Mouse (Mus musculus) mouse trophoblast stem cell (cell line): ENCODE measurements around the gene Kremen2.

Experiments
- in situ Hi-C, 2 experiments: fragments of 300-500 bp; cut with MseI, MboI; formaldehyde crosslinking; loops; 2 replicates in 1 of 2; 3 replicates in 1 of 2; pipeline ENCODE4 v1.15.1; 2025

The Kremen2 gene

DNA sequence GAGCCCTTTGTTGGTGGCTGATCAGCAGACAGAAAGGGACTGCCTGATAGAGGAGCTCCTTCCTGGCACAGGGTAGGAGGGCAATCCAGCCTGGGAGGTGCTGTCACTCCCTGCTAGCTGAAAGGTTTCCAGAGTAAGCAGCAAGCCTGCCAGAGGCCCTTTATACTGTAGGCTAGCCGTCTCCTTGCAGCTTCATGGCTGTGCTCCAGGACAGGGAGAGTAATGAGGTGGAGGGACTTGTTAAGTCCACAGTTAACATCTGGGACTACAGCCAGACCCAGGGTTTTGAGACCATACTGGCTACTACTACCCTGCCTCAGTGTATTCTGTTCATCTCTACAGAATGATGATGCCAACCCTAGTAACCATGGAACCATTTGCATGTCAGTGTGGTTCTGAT, 11.3 kb downstream of the Kremen2 start:
- in situ Hi-C loops = no loop called here

DNA sequence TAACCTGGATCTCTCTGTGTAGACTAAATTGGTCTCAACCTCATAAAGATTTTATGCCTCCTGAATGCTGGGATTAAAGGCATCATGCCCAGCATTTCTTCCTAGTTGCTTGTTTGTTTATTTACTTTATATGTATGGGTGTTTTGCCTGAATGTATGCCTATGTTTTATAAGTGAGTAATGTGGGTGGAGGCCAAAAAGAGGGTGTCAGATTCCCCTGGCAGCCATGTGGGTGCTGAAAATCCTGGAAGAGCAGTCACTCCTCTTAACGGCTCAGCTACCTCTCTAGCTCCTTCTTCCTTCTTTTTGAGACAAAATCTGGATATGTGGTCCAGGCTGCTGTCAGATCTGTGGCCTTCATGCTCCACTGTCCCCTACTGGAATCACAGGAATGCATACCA, 15.2 kb downstream of the Kremen2 start:
- in situ Hi-C loops = no loop called here

DNA sequence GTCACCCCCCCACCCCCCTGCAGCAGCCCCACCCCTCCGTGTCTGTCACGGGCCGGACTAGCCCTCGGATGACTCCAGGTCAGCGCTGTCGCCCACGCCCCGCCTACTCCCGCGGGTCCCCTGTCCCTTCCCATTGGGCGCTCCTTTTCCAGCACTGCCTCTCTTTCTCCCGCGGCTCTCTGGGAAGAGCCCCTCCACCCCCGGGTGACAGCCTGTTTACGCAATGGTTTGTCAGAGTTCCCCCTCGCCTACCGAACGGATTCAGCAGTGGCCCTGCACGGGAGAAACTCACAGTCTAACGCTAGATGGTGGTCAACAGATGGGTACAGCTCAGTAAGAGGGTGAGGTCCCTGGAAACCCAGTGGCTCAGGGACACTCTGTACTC, 18.9 kb downstream of the Kremen2 start:
- in situ Hi-C loops = no loop called here

DNA sequence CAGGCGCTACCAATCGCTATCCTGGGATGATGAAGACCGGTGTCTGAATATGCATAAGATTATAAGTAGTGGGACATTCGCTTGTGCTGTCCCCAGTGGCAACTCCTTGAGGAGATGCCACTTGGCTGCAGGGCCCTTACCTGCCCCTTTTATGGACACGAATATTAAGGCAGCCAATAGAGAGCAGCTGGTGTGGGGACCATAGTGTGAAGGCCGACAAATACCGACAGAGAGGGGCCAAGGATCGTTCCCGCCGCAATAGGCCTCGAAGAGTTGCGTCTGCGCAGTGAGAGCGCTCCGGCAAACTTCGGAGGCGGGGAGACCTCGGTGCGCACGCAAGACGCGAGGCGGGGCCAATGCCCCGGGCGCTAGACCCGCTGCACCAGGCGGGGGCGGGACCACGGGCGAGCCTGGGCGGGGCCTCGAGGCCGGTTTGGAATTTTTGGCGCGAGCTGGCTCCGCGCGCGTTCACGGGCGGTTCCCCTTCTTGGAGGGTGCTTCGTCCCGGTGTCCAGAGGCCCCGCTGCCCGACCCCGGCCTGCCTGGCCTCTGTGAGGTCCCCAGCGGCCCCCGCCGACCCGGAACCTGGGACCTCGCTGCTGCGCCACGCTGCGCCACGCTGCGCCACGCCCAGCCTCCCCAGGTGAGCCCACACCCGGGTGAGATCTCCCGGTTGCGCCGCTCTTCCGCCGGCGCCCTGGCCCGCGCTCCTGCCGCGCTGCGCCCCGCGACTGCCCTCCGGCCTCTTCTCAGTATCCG, 19.5 kb downstream of the Kremen2 start, which contains the start of gene Pkmyt1:
Pkmyt1 (plus strand) TSS at position 338 of the 759 bp plus-strand sequence.
- in situ Hi-C loops = no loop called here

DNA sequence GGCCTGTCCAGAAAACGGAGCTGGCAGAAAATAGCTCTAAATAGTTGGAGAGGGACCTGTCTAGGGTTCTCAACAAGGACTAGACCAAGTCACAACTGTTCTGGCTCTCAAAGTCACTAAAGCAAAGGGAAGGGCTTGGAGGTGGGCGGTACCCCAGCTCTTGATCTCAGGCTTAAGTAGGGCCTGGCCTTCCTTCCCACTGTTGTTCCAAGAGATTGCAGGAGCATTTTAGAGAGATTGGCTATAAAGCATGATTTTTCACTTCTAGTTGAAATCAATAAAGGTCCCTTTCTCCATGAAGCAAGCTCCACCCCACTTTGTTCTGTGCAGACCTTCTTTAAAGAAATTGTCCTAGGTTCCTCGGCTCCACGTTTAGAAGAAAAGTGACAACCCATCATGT, 20.2 kb downstream of the Kremen2 start:
- in situ Hi-C loops = no loop called here

DNA sequence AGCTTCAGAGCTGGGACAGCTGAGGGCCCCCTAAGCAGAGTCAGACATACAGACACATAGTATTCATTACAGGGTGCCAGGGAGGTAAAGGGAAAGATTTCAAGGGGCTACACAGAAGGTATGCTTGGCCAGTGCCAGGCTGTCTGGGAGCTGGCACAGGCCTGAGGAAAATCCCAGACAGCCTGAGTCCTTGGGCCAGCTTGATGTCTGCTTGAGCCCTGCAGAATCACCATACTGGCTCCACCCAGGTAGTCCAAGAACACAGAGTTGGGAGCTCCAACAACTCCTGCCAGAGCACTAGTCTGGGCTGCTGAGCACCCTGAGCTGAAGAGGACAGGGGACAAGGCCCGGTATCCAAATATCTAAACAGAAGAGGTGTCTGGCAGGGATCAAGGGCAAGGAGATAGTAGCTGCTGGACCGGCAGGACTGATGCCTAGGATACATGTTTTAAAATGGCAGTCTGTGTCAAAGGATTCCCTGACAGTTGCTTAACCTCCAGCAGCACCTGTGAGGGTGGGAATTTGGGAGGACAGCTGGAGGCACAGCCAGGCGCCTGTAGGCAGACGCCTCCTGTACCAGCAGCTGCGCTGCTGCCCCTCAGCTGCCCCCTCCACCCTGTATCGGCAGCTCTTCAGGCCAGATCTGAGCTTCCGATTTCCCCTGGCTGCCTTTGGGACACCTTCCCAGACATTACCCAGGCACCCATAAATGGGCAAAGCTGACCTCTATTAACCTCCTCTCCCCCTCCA, 23.1 kb downstream of the Kremen2 start, which contains the start of gene 1520401A03Rik:
1520401A03Rik (minus strand) TSS at position 408 of the 750 bp plus-strand sequence.
- in situ Hi-C loops = no loop called here

DNA sequence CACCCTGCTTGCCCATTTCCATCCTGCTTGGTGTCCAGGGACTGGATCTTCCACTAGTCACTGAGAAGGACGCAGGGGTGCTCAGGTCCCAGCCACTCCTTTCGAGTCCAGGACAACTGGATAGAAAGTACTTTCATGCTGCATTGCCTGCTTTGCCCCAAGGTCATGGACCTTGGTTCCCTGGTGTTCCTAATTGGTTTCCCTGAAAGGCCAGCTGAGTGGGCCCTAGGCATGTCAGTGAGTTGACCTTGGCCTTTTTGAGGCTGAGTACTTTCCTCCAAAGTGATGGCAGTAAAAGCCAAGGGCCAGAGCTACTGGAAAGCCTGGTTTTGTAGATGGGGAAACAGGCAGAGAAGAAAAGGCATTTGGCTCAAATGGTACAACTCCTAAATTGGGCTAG, 23.7 kb downstream of the Kremen2 start:
- in situ Hi-C loops = no loop called here

DNA sequence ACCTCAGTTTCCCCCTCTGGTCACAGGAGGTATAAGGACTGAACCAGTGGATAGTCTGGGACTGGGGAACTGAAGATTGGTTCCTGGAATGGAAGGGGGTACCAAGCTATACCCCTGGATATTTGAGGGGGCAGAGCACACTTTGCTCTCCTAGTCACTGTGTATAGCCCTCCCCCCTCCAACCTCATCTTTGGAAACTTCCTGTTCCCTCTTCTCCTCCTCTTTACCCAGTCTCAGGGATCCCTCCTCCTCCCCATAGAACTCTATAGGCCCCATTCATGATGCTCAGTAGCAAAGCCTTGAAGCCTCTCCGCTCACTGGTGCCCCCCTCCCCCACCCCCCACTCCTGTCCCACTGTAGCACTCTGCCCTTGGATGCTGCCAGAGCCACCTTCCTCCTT, 26.2 kb downstream of the Kremen2 start:
- in situ Hi-C loops = no loop called here

DNA sequence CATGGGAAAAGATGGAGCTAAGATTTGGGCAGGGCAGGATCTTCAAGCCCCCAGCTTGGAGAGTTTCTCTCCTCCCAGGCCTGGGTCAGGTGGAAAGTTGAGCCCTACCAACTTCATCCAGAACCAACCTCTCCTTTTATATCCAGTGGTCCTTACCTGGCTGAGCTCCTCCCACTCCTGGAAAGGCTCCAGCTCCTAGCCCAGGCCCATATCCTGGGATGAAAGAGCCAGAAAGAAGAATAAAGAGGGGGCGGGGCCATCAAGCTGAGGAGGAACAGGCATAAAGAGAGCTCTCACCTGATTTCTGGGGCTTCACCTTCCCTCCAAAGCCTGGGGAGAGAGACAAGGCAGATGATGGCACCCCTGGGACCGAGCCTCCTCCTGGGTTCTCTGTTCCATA, 28.6 kb downstream of the Kremen2 start:
- in situ Hi-C loops = no loop called here

DNA sequence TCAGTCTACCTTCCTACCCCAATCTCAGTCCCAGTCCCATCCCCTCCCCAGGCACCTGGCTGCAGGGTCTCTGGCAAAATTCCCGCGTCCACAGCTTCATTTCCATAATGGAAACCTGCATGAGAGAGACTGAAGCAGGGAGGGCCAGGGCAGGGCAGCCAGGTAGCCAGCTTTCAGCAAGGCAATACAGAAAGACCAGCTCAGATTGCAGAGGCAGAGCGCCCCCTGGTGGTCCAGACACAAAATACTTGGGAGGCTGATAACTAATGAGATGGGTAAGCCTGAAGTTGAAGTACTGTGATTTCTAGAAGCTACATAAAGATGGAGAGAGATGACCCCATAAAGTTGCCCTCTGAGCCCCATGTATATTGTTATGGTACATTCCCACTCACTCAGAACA, 39.4 kb downstream of the Kremen2 start:
- in situ Hi-C loops = no loop called here

DNA sequence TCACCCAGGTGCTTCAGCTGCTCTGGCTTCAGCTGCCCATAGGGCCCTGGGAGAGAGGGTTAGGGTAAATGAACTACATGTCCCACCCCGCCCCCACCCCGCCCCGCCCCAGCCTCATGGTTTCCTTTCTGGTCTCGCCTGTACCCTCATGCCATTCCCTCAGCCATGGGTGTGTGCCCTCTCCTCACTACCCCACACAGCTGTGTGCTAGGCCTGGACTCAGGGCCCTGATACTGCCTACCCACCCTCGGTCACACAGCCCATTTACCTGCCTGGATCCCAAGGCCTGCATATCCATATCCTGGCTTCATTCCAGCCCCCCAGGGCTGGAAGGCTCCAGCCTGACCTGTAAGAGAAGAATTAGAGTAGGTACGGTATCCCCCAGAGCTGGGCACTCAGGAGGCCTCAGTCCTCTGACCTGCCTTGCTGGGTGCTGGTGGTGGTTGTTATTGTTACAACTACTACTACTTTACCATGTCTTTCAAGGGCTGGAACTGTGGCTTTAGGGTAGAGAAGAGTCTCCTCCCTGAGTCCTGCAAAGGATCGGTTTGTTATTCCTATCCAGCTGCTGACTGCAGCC, 40.0 kb downstream of the Kremen2 start:
- in situ Hi-C loops = no loop called here

DNA sequence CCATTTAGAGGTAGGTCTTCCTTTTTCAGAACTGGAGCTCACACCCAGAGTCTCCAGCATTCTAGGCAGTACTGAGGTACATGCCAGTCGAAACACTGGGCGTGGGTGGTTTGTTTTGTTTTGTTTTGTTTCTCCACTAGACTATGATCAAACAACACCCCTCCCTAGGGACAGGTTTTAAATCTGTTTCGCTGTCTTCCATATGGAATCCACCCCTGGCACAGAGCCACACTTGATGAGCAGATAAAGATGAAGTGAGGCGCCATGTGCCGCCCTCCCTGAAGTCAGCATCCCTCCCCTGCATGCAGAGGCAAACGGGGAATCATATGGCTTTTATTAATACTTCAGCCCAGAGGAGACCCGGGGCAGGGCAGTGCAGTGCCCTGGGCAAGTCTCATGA, 40.9 kb downstream of the Kremen2 start:
- in situ Hi-C loops = loop anchor here (5.0 kb wide), 1 partner anchor 42 kb away; the partner anchor contains the start of gene Bicdl2 (in 2 of the 2)

DNA sequence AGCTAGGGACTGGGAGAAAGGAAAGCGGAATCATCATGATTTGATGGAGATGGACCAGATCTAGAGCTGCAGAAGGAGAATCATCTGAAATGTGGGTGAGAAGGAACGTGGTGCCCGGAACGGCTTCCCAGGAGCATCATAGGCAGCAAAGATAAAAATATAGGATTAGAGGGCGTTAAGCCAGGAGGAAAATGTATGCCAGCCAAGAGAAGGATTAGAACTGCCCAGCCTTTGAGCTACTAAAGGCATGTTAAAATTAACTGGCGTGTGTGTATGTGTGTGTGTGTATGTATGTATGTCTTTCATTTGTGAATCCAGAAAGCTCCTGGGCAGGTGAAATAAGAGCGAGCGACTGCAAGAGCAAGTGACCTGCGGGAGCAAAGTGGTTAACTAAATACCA, 42.3 kb downstream of the Kremen2 start:
- in situ Hi-C loops = loop anchor here (5.0 kb wide), 1 partner anchor 41 kb away; the partner anchor contains the start of gene Bicdl2 (in 2 of the 2)

DNA sequence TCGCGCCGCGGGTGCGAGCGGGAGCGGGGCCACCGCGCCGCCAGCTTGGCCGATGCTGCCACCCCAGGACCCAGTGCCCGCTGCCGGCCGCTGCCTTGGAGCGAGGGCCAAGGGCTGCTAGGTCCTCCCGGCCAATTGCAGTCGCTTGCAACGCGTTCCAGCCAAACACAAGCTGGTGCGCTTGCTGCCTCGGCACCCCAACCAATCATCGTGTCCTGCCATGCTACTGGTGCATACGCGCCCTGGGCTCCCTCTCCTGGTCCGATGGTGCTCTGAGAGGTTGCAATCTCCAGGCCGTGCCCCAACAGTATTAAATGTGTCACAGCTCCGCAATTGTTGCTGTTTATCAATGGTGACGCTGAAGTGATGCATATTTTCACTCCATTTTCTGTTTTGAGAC, 45.6 kb downstream of the Kremen2 start:
- in situ Hi-C loops = loop anchor here (5.0 kb wide), 1 partner anchor 38 kb away; the partner anchor contains the start of gene Bicdl2 (in 2 of the 2)

DNA sequence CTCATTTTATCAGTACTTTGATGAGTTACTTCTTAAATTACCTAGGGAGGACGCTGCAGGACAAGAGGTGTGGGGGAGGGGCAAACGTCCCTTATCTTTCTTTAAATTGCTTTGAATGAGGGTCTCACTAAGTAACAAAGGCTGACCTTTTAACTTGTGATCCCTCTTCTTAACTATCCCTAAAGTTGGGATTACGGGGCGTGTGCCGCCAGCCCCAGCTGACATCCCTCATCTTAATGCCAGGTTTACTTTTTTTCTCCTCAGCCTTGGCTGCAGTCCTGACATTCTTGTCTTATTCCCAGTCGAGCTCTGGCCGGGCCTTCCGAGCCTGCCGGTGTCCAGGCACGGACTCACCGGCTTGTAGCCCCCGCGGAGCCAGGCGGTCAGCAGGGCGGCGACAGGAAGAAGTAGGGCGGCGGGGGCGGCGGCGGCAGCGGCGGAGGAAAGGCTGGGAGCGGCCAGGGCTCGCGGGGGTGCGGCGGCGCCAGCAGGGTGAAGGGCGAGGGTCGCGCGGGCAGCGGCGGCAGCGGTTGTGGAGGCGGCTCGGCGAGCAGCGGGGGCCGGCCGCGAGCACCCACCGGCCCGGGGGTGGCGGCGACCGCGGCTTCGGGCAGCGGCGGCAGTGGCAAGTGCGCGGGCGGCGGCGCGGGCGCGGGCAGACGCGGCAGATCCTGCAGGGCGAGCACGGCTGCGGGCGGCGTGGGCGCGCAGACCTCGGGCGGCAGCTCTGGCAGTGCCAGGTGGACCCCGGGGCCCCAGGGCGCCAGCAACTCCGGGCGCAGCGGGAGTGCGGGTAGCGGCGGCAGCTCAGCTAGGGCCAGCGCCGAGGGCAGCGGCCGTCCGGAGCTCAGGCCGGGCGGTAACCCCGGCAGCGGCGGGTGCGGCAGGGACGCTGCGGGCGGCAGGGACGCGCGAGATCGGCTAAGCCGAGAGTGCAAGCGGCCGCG, 46.2 kb downstream of the Kremen2 start:
- in situ Hi-C loops = loop anchor here (5.0 kb wide), 1 partner anchor 37 kb away; the partner anchor contains the start of gene Bicdl2 (in 2 of the 2)

DNA sequence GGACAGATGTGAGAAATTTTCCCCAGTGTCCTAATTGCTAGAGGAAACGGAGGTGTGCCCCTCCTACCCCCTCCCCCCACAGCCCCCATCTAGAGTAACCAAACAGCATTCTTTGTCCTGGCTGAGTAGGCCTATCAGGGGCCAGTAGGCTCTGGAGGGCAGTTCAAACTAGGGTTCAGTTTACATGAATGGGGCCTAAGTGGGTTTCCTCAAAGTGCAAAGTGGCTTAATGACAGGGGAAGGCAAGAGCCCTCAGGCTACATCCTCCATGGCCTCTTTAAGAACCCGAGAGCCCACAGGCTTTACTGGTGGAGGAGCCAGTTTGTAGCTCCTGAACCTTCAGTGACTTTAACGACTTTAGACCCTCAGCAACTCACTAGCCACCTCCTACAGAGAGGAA, 49.8 kb downstream of the Kremen2 start:
- in situ Hi-C loops = no loop called here

DNA sequence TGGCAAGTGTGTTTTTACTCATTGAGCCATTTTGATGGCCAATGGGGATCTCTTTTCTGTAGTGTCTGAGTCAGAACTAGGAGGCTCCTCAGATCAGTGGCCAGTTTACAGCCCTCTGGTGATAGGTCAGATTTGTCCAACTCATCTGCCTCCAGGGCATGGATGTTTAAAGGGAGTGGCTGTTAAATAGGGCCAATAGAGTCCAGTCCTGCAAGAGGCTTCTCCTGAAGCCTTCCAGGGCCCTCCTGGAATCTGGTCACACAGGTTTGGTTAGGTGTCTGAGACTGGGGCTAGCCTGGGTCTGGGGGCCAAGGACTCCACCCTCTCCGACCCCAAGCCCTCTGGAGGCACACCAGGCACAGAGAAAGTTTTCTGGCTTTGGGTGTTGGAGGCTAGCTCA, 51.1 kb downstream of the Kremen2 start:
- in situ Hi-C loops = no loop called here
